Mouse (Mus musculus) neural tube, embryonic 15.5 days (tissue): ENCODE measurements around the gene Phldb2. TPM values are rescaled to one million over a fixed set of nuclear protein-coding genes. Genes with fewer than 3 reads are reported as not detected.

Experiments used
- ATAC-seq: fragments of 200-750 bp; cut with Nextera tagmentation; 2 replicates; pipeline ENCODE4 v1.8.0; 2017; ENCODE audit warnings: mild to moderate bottlenecking, moderate TSS enrichment, moderate library complexity; ENCODE audit not compliant: low FRiP score
- H3K27ac ChIP-seq: fragments of 300-500 bp; sonication (generic); replicated peaks from 2 replicates; pipeline ENCODE4 v1.5.1; 2015; ENCODE audit warnings: mild to moderate bottlenecking, inconsistent platforms
- H3K27me3 ChIP-seq: fragments of 300-500 bp; sonication (generic); replicated peaks from 2 replicates; pipeline ENCODE4 v1.6.1; 2015; ENCODE audit warnings: inconsistent platforms
- H3K36me3 ChIP-seq: fragments of 300-500 bp; sonication (generic); 2 replicates; pipeline ENCODE4 v1.6.1; 2015; ENCODE audit warnings: inconsistent platforms
- H3K4me1 ChIP-seq: fragments of 300-500 bp; sonication (generic); 2 replicates; pipeline ENCODE4 v1.6.1; 2015; ENCODE audit warnings: inconsistent platforms
- H3K4me2 ChIP-seq: fragments of 300-500 bp; sonication (generic); 2 replicates; pipeline ENCODE4 v1.6.1; 2015; ENCODE audit warnings: inconsistent platforms, mild to moderate bottlenecking, moderate library complexity
- H3K4me3 ChIP-seq: fragments of 300-500 bp; sonication (generic); replicated peaks from 2 replicates; pipeline ENCODE4 v1.5.1; 2015; ENCODE audit warnings: mild to moderate bottlenecking, inconsistent platforms
- H3K9ac ChIP-seq: fragments of 300-500 bp; sonication (generic); replicated peaks from 2 replicates; pipeline ENCODE4 v1.6.1; 2015; ENCODE audit warnings: mild to moderate bottlenecking, inconsistent platforms
- H3K9me3 ChIP-seq: fragments of 300-500 bp; sonication (generic); replicated peaks from 2 replicates; pipeline ENCODE4 v1.6.1; 2016; ENCODE audit warnings: inconsistent platforms
- WGBS: fragments of 180-500 bp; shearing (Covaris S2); methylation state at CpG from one replicate; pipeline ENCODE4 v1.1.7; 2015; ENCODE audit warnings: mixed read lengths; 5-methylcytosine and 5-hydroxymethylcytosine counted together
- polyA plus RNA-seq: library from polyadenylated mRNA; unstranded; fragments of >200 nt; fragmentation: Nextera tagmentation; extraction: Ambion mirVana; gene quantifications from 2 replicates; pipeline ENCODE4 v1.2.1, GENCODE M21; 2015

Gene Phldb2
- polyA plus RNA-seq, 1 experiment from 2014 or later, result 7.2 TPM

DNA sequence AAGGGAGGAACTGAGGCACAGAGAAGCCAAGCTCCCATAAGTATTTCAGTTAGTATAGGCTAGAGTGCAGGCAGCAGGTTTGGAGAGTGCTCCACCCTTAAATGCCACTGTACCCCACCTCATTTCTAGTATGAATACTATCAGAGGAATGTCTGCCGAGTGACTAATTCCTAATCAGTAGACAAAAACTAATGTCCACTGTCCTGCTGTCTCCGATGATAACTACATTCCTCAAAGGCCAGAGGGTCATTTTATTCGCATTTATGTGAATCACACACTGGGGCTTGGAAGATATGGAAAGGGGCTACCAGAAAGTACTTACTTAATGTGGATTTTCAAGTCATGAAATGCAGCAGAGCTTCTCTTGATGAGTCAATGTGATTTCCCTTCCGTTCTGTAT lies 104.4 kb downstream of the Phldb2 start:
- no peak for ATAC-seq
- Histone ChIP-seq H3K4me3 (no peak overlapping the region), H3K36me3 (no peaks in the 10 kb centered on the region), H3K4me1 (peaks cover 9% of the 10 kb centered on the region), H3K9me3 (no peaks in the 10 kb centered on the region), H3K9ac (no peak overlapping the region), H3K27ac (no peak overlapping the region), H3K4me2 (no peak overlapping the region), H3K27me3 (peaks cover 12% of the 10 kb centered on the region; the same call in 1 of the 2 replicates)
- 92% methylated on average over 4 of the region's 4 CpGs for WGBS

DNA sequence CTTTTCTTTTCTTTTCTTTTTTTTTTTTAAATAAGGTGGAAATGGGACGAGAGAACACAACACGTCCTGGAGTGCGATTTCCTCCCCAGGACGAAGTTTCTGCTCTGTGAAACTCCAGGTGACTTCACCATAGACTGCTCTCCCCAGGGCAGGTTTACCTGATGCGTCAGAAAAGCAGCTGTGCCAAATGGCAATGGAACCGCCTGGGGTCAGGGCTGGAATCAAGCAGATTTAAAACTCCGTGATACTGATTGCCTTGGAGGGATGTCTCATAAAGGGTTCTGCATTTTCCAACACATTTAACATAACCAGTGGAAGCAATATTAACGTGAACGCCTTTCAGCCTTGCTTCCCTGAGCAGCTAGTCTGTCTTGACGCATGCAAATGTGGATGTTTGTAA lies 108.5 kb downstream of the Phldb2 start:
- Histone ChIP-seq H3K4me1 (peaks cover 16% of the 10 kb centered on the region), H3K9me3 (no peaks in the 10 kb centered on the region), H3K4me2 (peak overlapping the region; percentile 100), H3K9ac (peak overlapping the region; percentile 62; the same call in 1 of the 2 replicates), H3K36me3 (no peaks in the 10 kb centered on the region), H3K27me3 (peaks cover 12% of the 10 kb centered on the region; the same call in 1 of the 2 replicates), H3K27ac (no peak overlapping the region; the same call in 1 of the 2 replicates), H3K4me3 (peak overlapping the region; percentile 66)
- WGBS, result 11% methylated on average over 10 of the region's 10 CpGs
- no peak for ATAC-seq

DNA sequence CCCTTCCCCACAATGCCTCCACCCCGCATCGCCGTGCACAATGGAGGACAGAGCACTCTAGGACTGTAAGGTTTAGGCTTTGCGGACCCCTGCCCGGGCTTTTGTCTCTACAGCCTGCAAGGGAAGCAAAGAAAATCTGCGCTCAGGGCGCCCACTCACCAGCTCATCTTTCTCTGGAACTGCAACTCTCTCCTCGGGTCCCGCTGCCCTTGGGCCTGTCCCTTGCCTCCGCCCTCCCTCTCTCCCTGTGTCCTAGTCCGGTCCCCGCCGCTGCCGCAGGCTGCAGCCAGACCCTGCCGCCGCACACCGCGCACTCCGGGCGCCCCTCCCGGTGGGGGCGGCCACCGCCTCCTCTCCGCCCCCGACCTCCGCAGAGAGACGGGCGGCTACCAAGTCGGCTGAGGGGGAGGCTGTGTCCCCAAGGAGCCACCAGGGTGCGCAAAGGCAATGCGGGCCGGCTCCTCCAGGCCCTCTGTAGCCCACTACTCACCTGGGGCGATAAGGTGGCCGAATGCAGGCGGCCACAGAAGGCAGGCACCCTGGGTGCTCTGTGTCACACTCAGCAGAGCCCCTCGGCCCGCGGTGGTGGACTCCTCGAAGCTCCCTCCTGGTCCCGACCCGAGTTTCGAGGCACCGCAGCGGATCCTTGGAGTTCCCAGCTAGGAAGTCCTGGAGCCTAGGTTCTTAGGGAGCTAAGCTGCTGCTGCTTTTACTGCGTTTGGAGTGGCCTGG lies 109.2 kb downstream of the Phldb2 start:
- Histone ChIP-seq H3K4me2 (peak overlapping the region; percentile 100), H3K4me1 (peaks cover 16% of the 10 kb centered on the region), H3K27me3 (peaks cover 12% of the 10 kb centered on the region; the same call in 1 of the 2 replicates), H3K9me3 (no peaks in the 10 kb centered on the region), H3K4me3 (peak overlapping the region; percentile 66), H3K9ac (peak overlapping the region; percentile 62), H3K27ac (peak overlapping the region; percentile 39), H3K36me3 (no peaks in the 10 kb centered on the region)
- peak; percentile 91 for ATAC-seq
- WGBS, result under 1% methylated on average over 45 of the region's 45 CpGs

DNA sequence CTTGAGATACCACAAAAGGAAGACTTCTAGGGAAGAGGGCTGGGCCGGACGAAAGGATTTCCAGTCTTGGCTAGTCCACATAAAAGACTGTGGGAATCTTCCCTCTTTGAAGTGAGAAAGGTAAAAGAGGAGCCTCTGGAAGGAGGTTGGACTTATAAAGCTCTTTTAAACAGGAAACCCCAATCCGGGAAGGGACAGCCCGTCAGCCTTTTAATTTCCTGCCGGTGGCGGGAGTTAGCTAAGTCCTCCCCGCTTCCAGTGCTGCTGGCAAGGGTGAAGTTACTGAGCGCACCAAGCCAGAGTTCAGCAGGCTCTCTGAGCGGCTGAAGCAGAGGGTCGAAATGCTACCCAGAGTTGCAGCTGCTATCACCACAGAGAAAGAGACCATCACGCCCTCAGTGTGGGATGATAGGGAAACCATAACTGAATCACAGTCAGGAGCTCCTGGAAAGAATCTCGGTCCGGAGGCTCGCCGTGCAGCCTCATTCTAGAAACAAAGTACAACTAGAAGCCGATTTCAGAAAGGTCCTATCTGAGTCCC lies 110.0 kb downstream of the Phldb2 start:
- Histone ChIP-seq H3K4me2 (peak overlapping the region; percentile 100), H3K27me3 (peaks cover 12% of the 10 kb centered on the region; the same call in 1 of the 2 replicates), H3K9me3 (no peaks in the 10 kb centered on the region), H3K27ac (peak overlapping the region; percentile 39), H3K9ac (peak overlapping the region; percentile 62), H3K4me1 (peaks cover 16% of the 10 kb centered on the region), H3K36me3 (no peaks in the 10 kb centered on the region), H3K4me3 (peak overlapping the region; percentile 66)
- peak; percentile 25 for ATAC-seq
- WGBS, result 0% methylated on average over 16 of the region's 16 CpGs

DNA sequence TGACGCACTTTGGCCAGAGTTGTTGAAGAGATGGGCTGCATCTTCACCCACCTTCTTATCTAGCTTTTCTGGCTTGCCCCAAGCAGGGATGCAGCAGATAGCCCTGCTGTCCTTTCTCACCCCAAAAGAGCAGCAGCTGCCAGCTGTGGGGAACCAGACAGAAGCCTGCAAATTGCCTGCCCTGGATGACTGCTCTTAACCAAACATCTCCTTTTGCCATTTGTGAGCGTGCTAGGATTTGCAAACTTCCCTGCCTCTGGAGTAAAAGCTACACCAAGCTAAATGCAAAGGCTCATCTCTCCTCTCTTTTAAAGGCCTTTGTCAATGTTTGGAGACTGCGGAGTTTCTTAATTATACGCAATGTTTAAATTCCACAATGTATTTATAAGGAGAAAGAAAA lies 111.0 kb downstream of the Phldb2 start:
- H3K4me2 ChIP-seq, result peak overlapping the region; percentile 100
- no peak for ATAC-seq
- no peak overlapping the region for H3K9ac ChIP-seq
- H3K27me3 ChIP-seq, result peaks cover 11% of the 10 kb centered on the region; the same call in 1 of the 2 replicates
- WGBS, result 68% methylated on average over 4 of the region's 4 CpGs
- H3K27ac ChIP-seq, result no peak overlapping the region
- H3K36me3 ChIP-seq, result no peaks in the 10 kb centered on the region
- H3K4me1 ChIP-seq, result peaks cover 16% of the 10 kb centered on the region
- peak overlapping the region; percentile 66 for H3K4me3 ChIP-seq
- H3K9me3 ChIP-seq, result no peaks in the 10 kb centered on the region

DNA sequence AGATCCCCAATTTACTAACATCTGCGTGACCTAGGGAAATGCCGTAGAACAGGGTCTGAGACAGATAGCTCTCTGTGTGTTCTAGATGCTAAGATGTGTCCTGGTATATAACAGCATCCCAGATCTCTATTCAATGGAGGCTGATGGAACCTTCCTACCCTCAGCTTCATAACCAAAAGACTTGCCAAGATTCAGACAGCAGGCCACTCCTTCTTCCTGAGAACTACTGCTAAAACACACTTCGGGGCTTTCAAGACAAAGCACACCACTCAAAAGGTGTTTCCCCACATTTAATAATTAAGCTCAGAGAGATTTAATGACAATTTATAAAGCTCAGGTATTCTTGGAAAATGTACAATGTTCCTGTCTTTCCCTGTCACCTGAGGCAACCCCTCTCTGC lies 111.6 kb downstream of the Phldb2 start:
- Histone ChIP-seq H3K4me1 (peaks cover 16% of the 10 kb centered on the region), H3K27ac (no peak overlapping the region), H3K27me3 (peaks cover 8% of the 10 kb centered on the region; the same call in 1 of the 2 replicates), H3K9me3 (no peaks in the 10 kb centered on the region), H3K4me3 (no peak overlapping the region), H3K4me2 (peak overlapping the region; percentile 100), H3K36me3 (no peaks in the 10 kb centered on the region), H3K9ac (no peak overlapping the region)
- WGBS, result 91% methylated on average over 3 of the region's 3 CpGs
- ATAC-seq, result no peak

DNA sequence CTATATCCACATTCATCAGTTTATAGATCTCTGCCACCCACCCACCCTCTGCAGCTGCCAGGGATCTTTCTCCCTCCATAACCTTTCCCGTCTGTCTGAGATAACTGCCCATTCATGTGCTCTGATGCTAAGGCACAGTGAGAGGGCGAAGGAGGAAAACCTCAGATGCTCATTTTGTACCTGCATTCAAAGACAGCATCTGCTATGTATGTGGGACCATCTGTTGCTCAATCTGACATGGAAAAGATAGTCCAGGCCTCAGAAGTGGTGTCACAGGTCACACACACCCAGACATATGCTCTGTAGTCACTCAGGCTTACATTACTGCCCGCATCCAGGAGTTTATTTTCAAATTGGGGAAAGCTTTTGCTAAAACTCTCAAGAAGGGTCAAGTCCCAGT lies 112.4 kb downstream of the Phldb2 start:
- no peaks in the 10 kb centered on the region for H3K36me3 ChIP-seq
- peaks cover 16% of the 10 kb centered on the region for H3K4me1 ChIP-seq
- no peak overlapping the region for H3K9ac ChIP-seq
- 73% methylated on average over 3 of the region's 3 CpGs for WGBS
- no peaks in the 10 kb centered on the region for H3K9me3 ChIP-seq
- H3K4me3 ChIP-seq, result no peak overlapping the region
- no peak overlapping the region for H3K4me2 ChIP-seq
- ATAC-seq, result no peak
- H3K27me3 ChIP-seq, result peaks cover 4% of the 10 kb centered on the region; the same call in 1 of the 2 replicates
- H3K27ac ChIP-seq, result no peak overlapping the region

DNA sequence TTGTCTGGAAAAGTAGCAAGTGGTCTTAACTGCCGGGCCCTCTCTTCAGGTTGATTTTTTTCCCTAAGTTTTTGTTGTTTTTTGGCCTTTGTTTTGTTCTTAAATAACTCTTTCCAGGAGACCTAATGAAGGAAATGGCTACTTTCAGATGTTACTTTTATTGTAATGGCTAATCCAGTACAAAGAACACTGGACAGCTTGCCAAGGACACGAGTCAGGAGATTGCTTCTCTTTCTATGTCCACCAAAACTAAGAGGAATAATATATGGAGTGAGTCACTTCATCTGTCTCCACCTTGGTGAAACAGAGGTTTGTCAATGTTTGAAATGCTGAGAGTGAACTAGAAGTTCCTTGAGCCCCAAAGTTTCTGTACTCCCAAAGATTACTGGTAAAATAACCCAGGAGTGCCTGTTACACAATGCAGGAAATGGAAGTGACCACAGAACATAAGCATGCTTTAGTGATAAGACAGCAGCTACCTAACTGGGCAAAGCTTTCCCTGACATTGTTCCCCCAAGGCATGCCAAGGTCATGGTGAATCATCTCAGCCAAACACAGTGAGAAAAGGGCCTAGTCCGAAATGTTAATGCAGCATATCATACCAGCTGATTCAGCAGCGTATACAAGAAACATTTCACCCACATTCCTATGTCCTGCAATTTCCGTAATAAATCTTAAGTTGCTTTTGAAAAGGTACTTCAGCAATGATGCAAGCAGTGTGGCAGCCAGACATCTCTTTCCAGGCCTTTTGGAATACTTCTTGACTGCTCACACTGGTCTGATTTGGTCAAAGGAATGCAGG lies 115.7 kb downstream of the Phldb2 start:
- 73% methylated on average over 5 of the region's 5 CpGs for WGBS

DNA sequence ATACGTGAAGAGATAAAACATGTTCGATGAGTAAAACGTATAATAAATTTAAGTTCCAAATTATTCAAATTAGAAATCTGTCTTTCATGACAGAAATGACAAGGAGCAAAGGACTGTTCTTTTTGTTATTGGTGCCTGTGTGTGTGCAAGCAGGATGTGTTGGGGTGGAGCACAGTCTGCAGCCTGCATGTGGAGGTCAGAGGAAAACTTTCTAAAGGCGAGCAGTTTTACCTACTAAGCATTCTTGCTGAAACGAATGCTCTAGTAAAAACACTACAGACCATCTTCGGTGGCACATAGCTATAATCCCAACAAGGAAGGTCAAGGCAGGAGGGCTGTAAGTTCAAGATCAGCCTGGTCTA lies 120.7 kb downstream of the Phldb2 start:
- H3K4me1 ChIP-seq, result 0 out of 2 replicates have a peak, but pooled peaks cover 5% of the 10 kb centered on the region
- no peak overlapping the region for H3K4me2 ChIP-seq
- no peak for ATAC-seq
- no peak overlapping the region for H3K27ac ChIP-seq
- H3K36me3 ChIP-seq, result no peaks in the 10 kb centered on the region
- no peaks in the 10 kb centered on the region for H3K9me3 ChIP-seq
- H3K27me3 ChIP-seq, result no peaks in the 10 kb centered on the region
- 69% methylated on average over 6 of the region's 6 CpGs for WGBS
- no peak overlapping the region for H3K9ac ChIP-seq
- no peak overlapping the region for H3K4me3 ChIP-seq

More for the DNA sequence above, 115.7 kb downstream of the Phldb2 start:
- no peak overlapping the region for H3K4me3 ChIP-seq
- no peaks in the 10 kb centered on the region for H3K9me3 ChIP-seq
- no peak overlapping the region for H3K27ac ChIP-seq
- no peaks in the 10 kb centered on the region for H3K36me3 ChIP-seq
- ATAC-seq, result no peak
- no peak overlapping the region for H3K4me2 ChIP-seq
- H3K4me1 ChIP-seq, result peaks cover 4% of the 10 kb centered on the region
- no peaks in the 10 kb centered on the region; the same call in 1 of the 2 replicates for H3K27me3 ChIP-seq
- H3K9ac ChIP-seq, result no peak overlapping the region

DNA sequence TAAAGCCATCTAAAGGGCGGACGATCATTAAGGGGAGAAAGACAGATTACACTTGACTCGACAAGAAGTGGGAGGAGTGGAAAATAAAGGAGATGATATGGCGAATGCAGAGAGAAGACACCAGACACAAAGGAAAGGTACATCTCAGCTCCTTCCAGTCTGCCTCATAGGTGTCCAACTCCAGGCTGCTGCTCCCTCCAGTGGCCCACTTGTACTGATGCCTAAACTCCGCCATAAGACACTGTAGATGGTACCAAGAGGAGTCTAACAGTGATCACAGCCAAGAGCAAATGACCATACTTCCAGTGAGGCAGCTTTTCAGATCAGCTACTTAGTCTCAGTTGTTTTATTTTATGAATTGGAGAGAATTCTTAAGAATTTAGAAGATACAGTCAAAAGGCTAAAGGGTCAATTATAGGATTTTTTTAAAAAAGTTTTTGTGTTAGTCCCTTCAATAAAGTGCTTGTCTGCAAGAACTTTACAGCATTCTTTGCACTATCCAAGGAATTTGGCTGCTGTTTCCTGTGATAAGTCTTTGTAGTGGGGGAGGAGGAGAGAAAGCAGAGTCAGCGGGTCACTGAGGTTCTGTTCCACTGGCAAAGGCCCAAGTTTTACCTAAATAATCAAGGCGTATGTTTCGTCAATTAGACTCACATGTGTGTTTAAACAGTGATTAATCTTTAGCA lies 121.2 kb downstream of the Phldb2 start:
- Histone ChIP-seq H3K9me3 (no peaks in the 10 kb centered on the region), H3K4me1 (0 out of 2 replicates have a peak, but pooled peaks cover 5% of the 10 kb centered on the region), H3K27me3 (no peaks in the 10 kb centered on the region), H3K4me2 (no peak overlapping the region), H3K9ac (no peak overlapping the region), H3K27ac (no peak overlapping the region; the same call in 1 of the 2 replicates), H3K36me3 (no peaks in the 10 kb centered on the region), H3K4me3 (no peak overlapping the region)
- WGBS, result 73% methylated on average over 8 of the region's 8 CpGs
- ATAC-seq, result no peak
